Comparison of ENCODE assay signal across 18 mouse cellular contexts in genomic region chr16:90774216-90774615, GRCm38 (mm10). TPM values are rescaled to one million over a fixed set of nuclear protein-coding genes. Genes with fewer than 3 reads are reported as not detected.
"Had no signal": no experiment of that assay in that cellular context is flagged by ENCODE, and none has a peak within 500 bp of the region (broad histone marks: within the 10 kb centered on the region; RNA-seq: fewer than 3 reads in every experiment).

No protein-coding gene starts in this region.

- H3K27me3 ChIP-seq: lung, embryonic 15.5 days; megakaryocyte, embryonic 14.5 days; midbrain, embryonic 13.5 days; midbrain, embryonic 15.5 days; neural tube, embryonic 12.5 days; stomach, embryonic 15.5 days had no signal

- H3K4me2 ChIP-seq: lung, embryonic 15.5 days; midbrain, embryonic 11.5 days; midbrain, embryonic 13.5 days; midbrain, embryonic 15.5 days; neural tube, embryonic 12.5 days; stomach, embryonic 15.5 days had no signal

- DNase-seq: lung, adult 2 months; lung, postnatal 14 days; lung, postnatal 36 days; right cerebral cortex, postnatal 14 days; thymus, adult 2 months; thymus, postnatal 25 days; thymus, postnatal 4 days had no signal

- H3K9ac ChIP-seq: lung, embryonic 15.5 days; midbrain, embryonic 13.5 days; midbrain, embryonic 15.5 days; neural tube, embryonic 12.5 days; stomach, embryonic 15.5 days had no signal

- H3K27ac ChIP-seq: lung, embryonic 15.5 days; macrophage; midbrain, embryonic 13.5 days; midbrain, embryonic 15.5 days; neural tube, embryonic 12.5 days; stomach, embryonic 15.5 days; stomach, postnatal 0 days had no signal

- H3K4me1 ChIP-seq: lung, embryonic 15.5 days; midbrain, embryonic 13.5 days; midbrain, embryonic 15.5 days; neural tube, embryonic 12.5 days had no signal

- H3K4me3 ChIP-seq: lung, embryonic 15.5 days; megakaryocyte, embryonic 14.5 days; midbrain, embryonic 13.5 days; midbrain, embryonic 15.5 days; neural tube, embryonic 12.5 days; stomach, embryonic 15.5 days had no signal

- H3K9me3 ChIP-seq: lung, embryonic 15.5 days; megakaryocyte, embryonic 14.5 days; midbrain, embryonic 13.5 days; midbrain, embryonic 15.5 days; neural tube, embryonic 12.5 days; stomach, embryonic 15.5 days had no signal

- ATAC-seq: lung, postnatal 0 days; midbrain, embryonic 13.5 days; midbrain, embryonic 15.5 days had no signal

RNA-seq across cellular contexts. Expression of gene Mrap, which starts 36.2 kb away (rescaled TPM):
- polyA plus RNA-seq: midbrain, embryonic 13.5 days; neural tube, embryonic 12.5 days; neural tube, embryonic 14.5 days; stomach, postnatal 0 days had no signal

RNA-seq across cellular contexts. Expression of gene Eva1c, which starts 52.3 kb away (rescaled TPM):
- polyA plus RNA-seq: macrophage had no signal
